Mouse (Mus musculus): ENCODE results near the gene Dlgap4.

DNA sequence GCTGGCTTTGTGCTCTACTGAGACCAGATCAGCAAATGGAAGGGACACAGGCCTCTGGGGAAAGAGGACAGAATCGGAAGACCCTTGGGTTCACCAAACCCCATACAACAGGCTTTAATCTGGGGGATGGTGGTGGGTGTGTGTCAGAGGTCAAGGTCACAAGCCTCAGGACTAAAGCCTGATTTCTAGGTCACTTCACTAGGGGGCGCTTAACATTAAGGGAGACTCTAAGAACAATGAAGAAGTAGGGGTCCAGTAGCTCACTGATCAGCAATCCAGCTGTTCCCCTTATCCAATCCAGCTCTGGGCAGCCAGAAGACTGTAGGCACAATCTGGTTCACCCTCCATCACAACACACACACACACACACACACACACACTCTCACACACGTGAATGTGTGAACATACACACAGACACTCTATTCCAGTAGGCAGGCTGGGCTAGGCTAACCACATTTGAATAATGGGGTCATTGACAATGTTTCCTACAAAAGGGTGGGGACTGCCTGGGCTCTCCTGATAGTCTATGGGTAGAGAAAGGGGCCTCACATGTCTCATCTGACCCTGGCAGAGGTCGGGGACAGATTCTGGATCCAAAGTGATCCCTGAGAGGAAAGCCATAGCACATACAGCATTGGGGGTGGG, 168.5 kb downstream of the Dlgap4 start:
- TF ChIP-seq CTCF (IDR thresholded peaks at IDR 0.05; ENCODE audit: control insufficient read depth, insufficient read depth, insufficient read length) (no peak), CEBPB (IDR thresholded peaks at IDR 0.05; ENCODE audit: low read depth) (no peak), MYOG (IDR thresholded peaks at IDR 0.05; ENCODE audit: control insufficient read depth, extremely low read depth, insufficient read length) (no peak), MAX (IDR thresholded peaks at IDR 0.05) (no peak), FOSL1 (IDR thresholded peaks at IDR 0.05; ENCODE audit: insufficient read depth, low read length, poor library complexity, severe bottlenecking) (no peak)
